Mouse (Mus musculus) cerebellum, postnatal 10 days (tissue): ENCODE results near the gene Fblim1.
A peak's percentile ranks its signal among the peaks of the same experiment; 100 is the strongest.

Experiments used
- DNase-seq, 2 experiments: peaks; one replicate each; pipeline ENCODE4 v3.0.0; 2021; ENCODE audit warnings: mixed read lengths in 2 of 2

Fblim1 gene

GRCm38 (mm10) chr4:141624983-141625773 lies 19.3 kb upstream of the Fblim1 start:
- no peak for DNase-seq

- no peak for DNase-seq
Measured at GRCm38 (mm10) chr4:141624134-141624533, 18.2 kb upstream of the Fblim1 start.

- DNase-seq = peak; percentile 47 to 59
Measured at GRCm38 (mm10) chr4:141623666-141624065, 17.8 kb upstream of the Fblim1 start, which contains the start of gene Slc25a34. Slc25a34 (minus strand) TSS chr4:141623821.

GRCm38 (mm10) chr4:141623037-141623436 lies 17.1 kb upstream of the Fblim1 start:
- DNase-seq = no peak

- DNase-seq = no peak
Measured at GRCm38 (mm10) chr4:141622580-141622979, 16.7 kb upstream of the Fblim1 start.

GRCm38 (mm10) chr4:141622091-141622490 lies 16.2 kb upstream of the Fblim1 start:
- DNase-seq = no peak

- no peak for DNase-seq
Measured at GRCm38 (mm10) chr4:141621297-141621696, 15.4 kb upstream of the Fblim1 start.

- no peak for DNase-seq
Measured at GRCm38 (mm10) chr4:141619299-141619883, 13.5 kb upstream of the Fblim1 start.

- DNase-seq = peak; percentile 83 to 84
Measured at GRCm38 (mm10) chr4:141618565-141619243, 12.8 kb upstream of the Fblim1 start, which contains the start of gene Tmem82. Tmem82 (minus strand) TSS chr4:141618633.

- DNase-seq = no peak
Measured at GRCm38 (mm10) chr4:141617863-141618564, 12.1 kb upstream of the Fblim1 start.

- DNase-seq = peak; percentile 79 to 80
Measured at GRCm38 (mm10) chr4:141617299-141617698, 11.4 kb upstream of the Fblim1 start.

- DNase-seq = no peak
Measured at GRCm38 (mm10) chr4:141616811-141617210, 10.9 kb upstream of the Fblim1 start.

- peak; percentile 78 to 80 for DNase-seq
Measured at GRCm38 (mm10) chr4:141614946-141615345, 9.1 kb upstream of the Fblim1 start.

- DNase-seq = peak in 1 of 2 experiments; percentile 55
Measured at GRCm38 (mm10) chr4:141609538-141609937, 3.6 kb upstream of the Fblim1 start.

- DNase-seq = no peak
Measured at GRCm38 (mm10) chr4:141605421-141605820, 475 bp downstream of the Fblim1 start.

- peak in 1 of 2 experiments; percentile 49 for DNase-seq
Measured at GRCm38 (mm10) chr4:141604493-141604892, 1.4 kb downstream of the Fblim1 start.

- DNase-seq = no peak
Measured at GRCm38 (mm10) chr4:141603921-141604320, 2.0 kb downstream of the Fblim1 start.

GRCm38 (mm10) chr4:141602523-141603223 lies 3.2 kb downstream of the Fblim1 start:
- no peak for DNase-seq

- peak; percentile 44 to 55 for DNase-seq
Measured at GRCm38 (mm10) chr4:141601148-141601862, 4.6 kb downstream of the Fblim1 start.

- no peak for DNase-seq
Measured at GRCm38 (mm10) chr4:141600364-141600763, 5.5 kb downstream of the Fblim1 start.
